Mouse (Mus musculus) midbrain, embryonic 13.5 days (tissue): ENCODE results near the gene Dysf. TPM values are rescaled to one million over a fixed set of nuclear protein-coding genes. Genes with fewer than 3 reads are reported as not detected.
A peak's percentile ranks its signal among the peaks of the same experiment; 100 is the strongest.

ENCODE experiments used
- ATAC-seq: fragments of 200-750 bp; cut with Nextera tagmentation; 2 replicates; pipeline ENCODE4 v1.8.0; 2017; ENCODE audit warnings: mild to moderate bottlenecking, moderate TSS enrichment, moderate library complexity
- H3K27ac ChIP-seq: fragments of 300-500 bp; sonication (generic); 2 replicates; pipeline ENCODE4 v1.5.1; 2015; ENCODE audit warnings: inconsistent platforms, mild to moderate bottlenecking, moderate library complexity
- H3K27me3 ChIP-seq: fragments of 300-500 bp; sonication (generic); 2 replicates; pipeline ENCODE4 v1.6.1; 2015; ENCODE audit warnings: mild to moderate bottlenecking, inconsistent platforms
- H3K36me3 ChIP-seq: fragments of 300-500 bp; sonication (generic); 2 replicates; pipeline ENCODE4 v1.6.1; 2015; ENCODE audit warnings: mild to moderate bottlenecking, inconsistent platforms
- H3K4me1 ChIP-seq: fragments of 300-500 bp; sonication (generic); replicated peaks from 2 replicates; pipeline ENCODE4 v1.6.1; 2015; ENCODE audit warnings: inconsistent platforms
- H3K4me2 ChIP-seq: fragments of 300-500 bp; sonication (generic); replicated peaks from 2 replicates; pipeline ENCODE4 v1.6.1; 2015; ENCODE audit warnings: moderate library complexity, mild to moderate bottlenecking, inconsistent platforms
- H3K4me3 ChIP-seq: fragments of 300-500 bp; sonication (generic); replicated peaks from 2 replicates; pipeline ENCODE4 v1.5.1; 2015; ENCODE audit warnings: mild to moderate bottlenecking, inconsistent platforms
- H3K9ac ChIP-seq: fragments of 300-500 bp; sonication (generic); replicated peaks from 2 replicates; pipeline ENCODE4 v1.6.1; 2015; ENCODE audit warnings: mild to moderate bottlenecking, inconsistent platforms
- H3K9me3 ChIP-seq: fragments of 300-500 bp; sonication (generic); 2 replicates; pipeline ENCODE4 v1.6.1; 2016; ENCODE audit warnings: mild to moderate bottlenecking, inconsistent platforms
- WGBS: fragments of 180-500 bp; shearing (Covaris S2); methylation state at CpG from one replicate; pipeline ENCODE4 v1.1.7; 2015; 5-methylcytosine and 5-hydroxymethylcytosine counted together
- polyA plus RNA-seq: library from polyadenylated mRNA; unstranded; fragments of >200 nt; fragmentation: Nextera tagmentation; extraction: Ambion mirVana; gene quantifications from 2 replicates; pipeline ENCODE4 v1.2.1, GENCODE M21; 2015

Dysf gene
- polyA plus RNA-seq, 1 experiment from 2014 or later: 2.6 TPM

GRCm38 (mm10) chr6:84053874-84054530, 45.6 kb downstream of the Dysf start:
- Histone ChIP-seq H3K4me3 (no peak overlapping the region), H3K4me1 (no peaks in the 10 kb centered on the region), H3K4me2 (no peak overlapping the region), H3K9ac (no peak overlapping the region), H3K9me3 (no peaks in the 10 kb centered on the region), H3K27ac (no peak overlapping the region), H3K27me3 (no peaks in the 10 kb centered on the region), H3K36me3 (no peaks in the 10 kb centered on the region)
- WGBS: 89% methylated on average over 9 of the region's 9 CpGs
- no peak for ATAC-seq

- Histone ChIP-seq H3K36me3 (no peaks in the 10 kb centered on the region), H3K4me2 (no peak overlapping the region), H3K4me1 (no peaks in the 10 kb centered on the region), H3K9ac (no peak overlapping the region), H3K27me3 (no peaks in the 10 kb centered on the region), H3K9me3 (no peaks in the 10 kb centered on the region), H3K27ac (no peak overlapping the region), H3K4me3 (no peak overlapping the region)
- 79% methylated on average over 1 of the region's 1 CpGs for WGBS
- ATAC-seq: no peak
Observed at GRCm38 (mm10) chr6:84055619-84056018, 47.2 kb downstream of the Dysf start.

- Histone ChIP-seq H3K4me3 (no peak overlapping the region), H3K4me1 (no peaks in the 10 kb centered on the region), H3K36me3 (no peaks in the 10 kb centered on the region), H3K27me3 (no peaks in the 10 kb centered on the region), H3K9me3 (no peaks in the 10 kb centered on the region), H3K9ac (no peak overlapping the region), H3K27ac (no peak overlapping the region), H3K4me2 (no peak overlapping the region)
- ATAC-seq: no peak
- WGBS: 87% methylated on average over 8 of the region's 8 CpGs
Observed at GRCm38 (mm10) chr6:84057216-84057615, 48.8 kb downstream of the Dysf start.

GRCm38 (mm10) chr6:84058671-84059141, 50.3 kb downstream of the Dysf start:
- no peaks in the 10 kb centered on the region for H3K9me3 ChIP-seq
- ATAC-seq: no peak
- no peaks in the 10 kb centered on the region for H3K36me3 ChIP-seq
- 74% methylated on average over 5 of the region's 5 CpGs for WGBS
- no peak overlapping the region for H3K4me3 ChIP-seq
- no peak overlapping the region for H3K4me2 ChIP-seq
- no peak overlapping the region for H3K27ac ChIP-seq
- H3K4me1 ChIP-seq: no peaks in the 10 kb centered on the region
- no peaks in the 10 kb centered on the region for H3K27me3 ChIP-seq
- H3K9ac ChIP-seq: no peak overlapping the region

GRCm38 (mm10) chr6:84059771-84060414, 51.5 kb downstream of the Dysf start:
- Histone ChIP-seq H3K27me3 (no peaks in the 10 kb centered on the region), H3K4me2 (no peak overlapping the region), H3K9me3 (no peaks in the 10 kb centered on the region), H3K9ac (no peak overlapping the region), H3K4me3 (no peak overlapping the region), H3K4me1 (no peaks in the 10 kb centered on the region), H3K36me3 (no peaks in the 10 kb centered on the region), H3K27ac (no peak overlapping the region)
- 37% methylated on average over 4 of the region's 4 CpGs for WGBS
- ATAC-seq: no peak

GRCm38 (mm10) chr6:84061328-84061727, 52.9 kb downstream of the Dysf start:
- Histone ChIP-seq H3K9me3 (no peaks in the 10 kb centered on the region), H3K36me3 (no peaks in the 10 kb centered on the region), H3K27ac (no peak overlapping the region), H3K9ac (no peak overlapping the region), H3K27me3 (no peaks in the 10 kb centered on the region), H3K4me2 (no peak overlapping the region), H3K4me3 (no peak overlapping the region), H3K4me1 (no peaks in the 10 kb centered on the region)
- ATAC-seq: no peak
- 8% methylated on average over 5 of the region's 5 CpGs for WGBS

- Histone ChIP-seq H3K4me2 (no peak overlapping the region), H3K4me1 (no peaks in the 10 kb centered on the region), H3K4me3 (no peak overlapping the region), H3K27ac (no peak overlapping the region), H3K27me3 (no peaks in the 10 kb centered on the region), H3K36me3 (no peaks in the 10 kb centered on the region), H3K9ac (no peak overlapping the region), H3K9me3 (no peaks in the 10 kb centered on the region)
- no peak for ATAC-seq
- WGBS: 77% methylated on average over 5 of the region's 5 CpGs
Observed at GRCm38 (mm10) chr6:84062541-84062940, 54.2 kb downstream of the Dysf start.

GRCm38 (mm10) chr6:84068236-84068635, 59.8 kb downstream of the Dysf start:
- no peaks in the 10 kb centered on the region for H3K27me3 ChIP-seq
- H3K4me3 ChIP-seq: no peak overlapping the region
- H3K9me3 ChIP-seq: no peaks in the 10 kb centered on the region
- no peaks in the 10 kb centered on the region for H3K4me1 ChIP-seq
- no peak overlapping the region for H3K27ac ChIP-seq
- WGBS: 94% methylated on average over 5 of the region's 5 CpGs
- no peaks in the 10 kb centered on the region for H3K36me3 ChIP-seq
- H3K9ac ChIP-seq: no peak overlapping the region
- no peak for ATAC-seq
- H3K4me2 ChIP-seq: no peak overlapping the region

- Histone ChIP-seq H3K36me3 (no peaks in the 10 kb centered on the region), H3K4me2 (no peak overlapping the region), H3K4me3 (no peak overlapping the region), H3K27ac (no peak overlapping the region), H3K9ac (no peak overlapping the region), H3K4me1 (no peaks in the 10 kb centered on the region), H3K9me3 (no peaks in the 10 kb centered on the region), H3K27me3 (no peaks in the 10 kb centered on the region)
- ATAC-seq: no peak
- 88% methylated on average over 6 of the region's 6 CpGs for WGBS
Observed at GRCm38 (mm10) chr6:84070251-84070650, 61.9 kb downstream of the Dysf start.

GRCm38 (mm10) chr6:84072574-84072973, 64.2 kb downstream of the Dysf start:
- no peaks in the 10 kb centered on the region for H3K27me3 ChIP-seq
- no peaks in the 10 kb centered on the region for H3K9me3 ChIP-seq
- H3K4me3 ChIP-seq: no peak overlapping the region
- no peak overlapping the region for H3K9ac ChIP-seq
- no peak overlapping the region for H3K4me2 ChIP-seq
- no peak overlapping the region for H3K27ac ChIP-seq
- no peaks in the 10 kb centered on the region for H3K4me1 ChIP-seq
- H3K36me3 ChIP-seq: no peaks in the 10 kb centered on the region
- 71% methylated on average over 9 of the region's 9 CpGs for WGBS
- no peak for ATAC-seq

GRCm38 (mm10) chr6:84078172-84078571, 69.8 kb downstream of the Dysf start:
- WGBS: 44% methylated on average over 1 of the region's 1 CpGs

GRCm38 (mm10) chr6:84080631-84081030, 72.2 kb downstream of the Dysf start:
- no peak for ATAC-seq
- Histone ChIP-seq H3K27me3 (no peaks in the 10 kb centered on the region), H3K4me2 (no peak overlapping the region), H3K36me3 (no peaks in the 10 kb centered on the region), H3K27ac (no peak overlapping the region), H3K4me1 (no peaks in the 10 kb centered on the region), H3K9me3 (no peaks in the 10 kb centered on the region), H3K9ac (no peak overlapping the region), H3K4me3 (no peak overlapping the region)
- WGBS: 59% methylated on average over 3 of the region's 3 CpGs

More at GRCm38 (mm10) chr6:84078172-84078571, 69.8 kb downstream of the Dysf start:
- Histone ChIP-seq H3K27me3 (no peaks in the 10 kb centered on the region), H3K4me1 (no peaks in the 10 kb centered on the region), H3K4me2 (no peak overlapping the region), H3K27ac (no peak overlapping the region), H3K9me3 (no peaks in the 10 kb centered on the region), H3K36me3 (no peaks in the 10 kb centered on the region), H3K4me3 (no peak overlapping the region), H3K9ac (no peak overlapping the region)
- 0 out of 2 replicates have a peak, but pooled peaks have one; percentile 30 for ATAC-seq
